Mouse (Mus musculus): Measurements from ENCODE around the gene Itpr1. TPM values are rescaled to one million over a fixed set of nuclear protein-coding genes. Genes with fewer than 3 reads are reported as not detected.

The Itpr1 gene
- polyA plus RNA-seq, 1 experiment from 2014 or later, result 9.0 TPM

DNA sequence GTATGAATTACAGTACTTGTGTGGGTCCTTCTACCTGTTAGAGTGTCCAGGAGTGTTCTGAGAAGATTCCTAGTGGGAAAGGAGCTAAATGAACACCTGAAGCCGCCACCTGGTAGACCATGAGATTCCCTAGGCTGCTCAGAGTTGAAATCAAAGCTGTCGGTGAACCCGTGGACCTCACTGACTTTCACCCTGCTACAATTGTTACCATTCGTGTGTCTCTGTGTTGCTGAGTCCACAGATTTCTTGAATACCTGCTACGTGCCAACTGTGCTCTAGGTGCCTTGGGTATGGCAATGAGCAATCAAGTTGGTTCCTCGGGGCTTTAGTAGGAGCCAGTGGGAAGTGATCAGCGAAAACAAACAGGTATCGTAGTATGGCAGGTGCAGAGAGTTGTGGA is 3.9 kb downstream of the Itpr1 start:
- Histone ChIP-seq H3K36me3 (no peaks in the 10 kb centered on the region), H3K4me3 (replicated peaks) (no peak overlapping the region), H3K9ac (no peak overlapping the region), H3K9me3 (no peaks in the 10 kb centered on the region), H3K4me2 (replicated peaks) (no peak overlapping the region), H3K4me1 (replicated peaks) (peaks cover 8% of the 10 kb centered on the region; the same call in 1 of the 2 replicates), H3K27ac (no peak overlapping the region), H3K27me3 (replicated peaks) (no peaks in the 10 kb centered on the region)
- 92% methylated on average over 8 of the region's 8 CpGs for whole genome bisulfite sequencing
- ATAC-seq, result no peak

DNA sequence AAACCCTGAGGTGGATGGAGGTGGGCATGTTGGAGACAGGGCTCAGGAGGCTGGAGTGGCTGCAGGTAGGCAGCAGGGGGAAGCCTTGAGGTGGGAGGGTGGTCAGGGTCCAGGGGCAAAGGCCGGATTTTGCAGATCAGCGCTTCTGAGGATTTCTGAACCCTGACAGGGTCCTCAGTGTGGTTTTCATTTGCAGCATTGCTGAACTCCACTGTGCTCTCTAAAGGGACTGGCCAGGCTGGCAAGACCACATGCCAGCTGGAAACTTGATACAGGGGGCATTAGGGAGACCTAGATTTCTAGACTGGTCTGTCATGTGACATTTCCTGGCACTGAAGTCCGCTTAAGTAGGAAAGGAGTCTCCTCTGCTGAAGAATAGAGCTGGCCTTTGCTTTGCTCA is 5.1 kb downstream of the Itpr1 start:
- Histone ChIP-seq H3K27me3 (replicated peaks) (no peaks in the 10 kb centered on the region), H3K4me2 (replicated peaks) (no peak overlapping the region), H3K4me3 (replicated peaks) (no peak overlapping the region), H3K27ac (no peak overlapping the region), H3K36me3 (no peaks in the 10 kb centered on the region), H3K9ac (no peak overlapping the region), H3K9me3 (no peaks in the 10 kb centered on the region), H3K4me1 (replicated peaks) (peaks cover 9% of the 10 kb centered on the region; the same call in 1 of the 2 replicates)
- WGBS, result 86% methylated on average over 3 of the region's 3 CpGs
- no peak for ATAC-seq

DNA sequence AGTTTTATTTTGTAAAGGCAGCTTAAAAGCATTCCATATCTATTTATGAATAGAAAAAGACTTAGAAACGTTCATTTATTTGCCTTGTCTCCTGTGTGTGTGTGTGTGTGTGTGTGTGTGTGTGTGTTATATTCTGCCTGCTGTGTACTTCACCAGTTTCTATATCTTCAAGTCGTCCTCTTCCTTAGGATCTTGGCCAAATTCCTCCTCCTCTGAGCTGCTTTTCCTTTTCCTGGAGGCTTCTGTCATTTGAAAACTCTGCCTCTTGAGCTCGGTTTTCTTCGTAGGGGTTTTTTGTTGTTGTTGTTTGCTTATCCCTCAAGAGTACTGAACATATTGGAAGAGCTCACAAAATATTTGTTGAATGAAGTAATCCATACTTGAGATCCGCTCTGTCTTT is 9.5 kb downstream of the Itpr1 start:
- Histone ChIP-seq H3K36me3 (no peaks in the 10 kb centered on the region), H3K9ac (no peak overlapping the region), H3K4me3 (replicated peaks) (no peak overlapping the region), H3K9me3 (no peaks in the 10 kb centered on the region), H3K27me3 (replicated peaks) (no peaks in the 10 kb centered on the region), H3K4me2 (replicated peaks) (no peak overlapping the region), H3K27ac (no peak overlapping the region), H3K4me1 (replicated peaks) (peaks cover 5% of the 10 kb centered on the region; the same call in 1 of the 2 replicates)
- 49% methylated on average over 5 of the region's 5 CpGs for WGBS
- ATAC-seq, result no peak

DNA sequence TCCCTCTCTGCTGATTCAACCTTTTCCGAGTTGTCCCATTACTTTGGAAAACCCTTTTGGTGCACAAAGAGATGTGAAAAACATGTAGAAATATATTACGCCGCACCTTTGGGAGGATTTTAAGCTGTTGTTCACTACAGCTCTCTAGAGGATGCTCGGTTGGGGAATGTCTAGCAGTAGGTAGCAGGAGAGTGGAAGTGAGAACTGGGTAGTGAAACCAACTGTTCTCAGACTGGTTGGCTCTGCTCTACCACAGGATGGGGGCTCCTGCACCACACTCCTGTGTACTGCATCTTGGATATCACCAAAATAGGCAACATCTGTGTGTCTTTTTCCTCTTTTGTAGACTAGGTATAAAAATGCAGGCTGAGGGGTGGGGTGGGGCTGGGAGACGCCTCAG is 10.0 kb downstream of the Itpr1 start:
- no peak for ATAC-seq
- Histone ChIP-seq H3K9me3 (no peaks in the 10 kb centered on the region), H3K36me3 (no peaks in the 10 kb centered on the region), H3K4me1 (replicated peaks) (peaks cover 5% of the 10 kb centered on the region; the same call in 1 of the 2 replicates), H3K4me3 (replicated peaks) (no peak overlapping the region), H3K9ac (no peak overlapping the region), H3K4me2 (replicated peaks) (no peak overlapping the region), H3K27ac (no peak overlapping the region), H3K27me3 (replicated peaks) (no peaks in the 10 kb centered on the region)
- WGBS, result 87% methylated on average over 5 of the region's 5 CpGs

DNA sequence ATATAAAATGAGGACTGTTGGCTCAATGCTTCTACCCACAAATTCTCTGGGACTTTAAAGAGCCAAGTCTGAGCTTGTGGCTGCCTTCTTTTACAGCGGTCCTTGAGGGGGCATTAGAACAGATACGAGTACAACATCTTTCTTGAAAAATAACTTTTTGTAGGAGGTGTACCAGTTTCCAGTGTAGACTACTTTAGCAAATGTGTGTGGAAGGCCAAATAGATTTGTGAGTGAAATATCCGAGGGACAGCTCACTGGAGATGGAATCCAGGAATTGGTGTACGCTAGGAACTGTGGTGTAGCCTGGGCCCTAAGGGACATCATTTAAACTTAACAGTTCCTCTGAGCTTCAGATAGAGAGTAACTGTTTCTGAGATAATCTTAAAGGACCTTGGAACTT is 11.5 kb downstream of the Itpr1 start:
- no peak overlapping the region for H3K4me3 ChIP-seq (replicated peaks)
- H3K27ac ChIP-seq, result no peak overlapping the region
- no peaks in the 10 kb centered on the region for H3K9me3 ChIP-seq
- H3K36me3 ChIP-seq, result no peaks in the 10 kb centered on the region
- H3K4me2 ChIP-seq (replicated peaks), result no peak overlapping the region
- WGBS, result 92% methylated on average over 4 of the region's 4 CpGs
- no peak overlapping the region for H3K9ac ChIP-seq
- H3K4me1 ChIP-seq (replicated peaks), result peaks cover 5% of the 10 kb centered on the region; the same call in 1 of the 2 replicates
- ATAC-seq, result no peak
- H3K27me3 ChIP-seq (replicated peaks), result no peaks in the 10 kb centered on the region

DNA sequence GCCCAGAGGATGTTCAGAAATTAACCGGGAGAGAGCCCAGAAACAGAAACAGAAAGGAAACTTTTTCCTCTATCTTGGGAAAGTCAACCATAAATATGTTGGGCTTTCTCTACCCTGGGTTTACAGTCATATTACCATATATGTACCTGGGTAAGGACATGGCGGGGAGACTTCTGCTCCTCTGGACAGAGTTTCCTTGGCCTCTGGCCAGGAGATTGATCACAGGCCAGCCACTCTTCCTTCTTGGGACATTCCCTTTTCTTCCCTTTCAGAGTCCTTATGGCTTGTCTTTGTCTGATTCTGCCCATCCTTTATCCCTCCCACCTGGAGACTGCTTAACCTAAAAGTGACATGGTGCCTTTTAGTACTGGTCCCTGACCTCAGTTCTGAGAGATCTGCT is 12.1 kb downstream of the Itpr1 start:
- H3K4me2 ChIP-seq (replicated peaks), result no peak overlapping the region
- no peak overlapping the region for H3K9ac ChIP-seq
- H3K9me3 ChIP-seq, result no peaks in the 10 kb centered on the region
- H3K4me3 ChIP-seq (replicated peaks), result no peak overlapping the region
- 59% methylated on average over 2 of the region's 2 CpGs for WGBS
- H3K36me3 ChIP-seq, result no peaks in the 10 kb centered on the region
- H3K27ac ChIP-seq, result no peak overlapping the region
- H3K4me1 ChIP-seq (replicated peaks), result peaks cover 5% of the 10 kb centered on the region; the same call in 1 of the 2 replicates
- no peaks in the 10 kb centered on the region for H3K27me3 ChIP-seq (replicated peaks)
- no peak for ATAC-seq

DNA sequence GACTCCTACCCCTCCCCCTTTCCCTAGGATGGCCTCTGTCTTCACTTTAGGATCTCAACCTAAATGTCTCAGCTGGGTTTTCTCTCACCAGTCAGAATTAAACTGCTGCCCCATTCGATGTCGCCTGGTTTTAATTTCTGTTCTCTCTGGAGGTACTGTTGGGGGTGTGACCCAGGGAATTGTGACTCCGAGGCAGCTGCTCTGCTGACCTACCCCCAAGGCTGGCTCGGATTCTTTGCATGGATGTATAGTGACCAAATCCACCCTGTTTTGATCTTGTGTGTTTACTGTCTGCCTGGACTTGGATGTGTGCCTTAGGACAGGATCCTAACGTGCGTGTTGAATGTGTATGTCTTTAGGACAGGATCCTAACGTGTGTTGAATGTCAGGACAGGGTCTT is 13.3 kb downstream of the Itpr1 start:
- H3K36me3 ChIP-seq, result no peaks in the 10 kb centered on the region
- no peak overlapping the region for H3K4me3 ChIP-seq (replicated peaks)
- 70% methylated on average over 7 of the region's 7 CpGs for WGBS
- no peaks in the 10 kb centered on the region for H3K27me3 ChIP-seq (replicated peaks)
- H3K4me1 ChIP-seq (replicated peaks), result peaks cover 5% of the 10 kb centered on the region; the same call in 1 of the 2 replicates
- no peak overlapping the region for H3K4me2 ChIP-seq (replicated peaks)
- no peaks in the 10 kb centered on the region for H3K9me3 ChIP-seq
- no peak overlapping the region for H3K9ac ChIP-seq
- no peak for ATAC-seq
- H3K27ac ChIP-seq, result no peak overlapping the region

DNA sequence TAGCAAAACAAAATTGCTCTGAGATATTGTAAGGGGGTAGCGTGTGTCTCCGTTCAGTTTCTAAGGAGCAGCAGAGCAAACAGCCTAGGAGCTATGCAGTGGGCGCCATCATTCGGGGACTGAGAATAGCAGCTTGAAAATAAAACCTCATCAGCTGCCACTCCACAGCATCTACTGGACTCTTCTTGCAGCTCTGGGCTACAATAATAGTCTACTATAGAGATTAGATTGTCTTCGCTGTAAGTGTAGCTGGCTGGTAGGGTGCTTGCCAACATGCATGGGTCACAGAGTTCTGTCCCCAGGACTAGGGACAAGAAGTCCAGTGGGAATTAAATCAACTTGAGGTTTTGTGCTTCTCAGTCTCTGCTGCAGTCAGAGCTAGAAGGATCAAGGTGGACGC is 14.6 kb downstream of the Itpr1 start:
- H3K9me3 ChIP-seq, result no peaks in the 10 kb centered on the region
- H3K4me3 ChIP-seq (replicated peaks), result no peak overlapping the region
- ATAC-seq, result no peak
- H3K27ac ChIP-seq, result no peak overlapping the region
- no peaks in the 10 kb centered on the region for H3K4me1 ChIP-seq (replicated peaks)
- no peaks in the 10 kb centered on the region for H3K27me3 ChIP-seq (replicated peaks)
- H3K36me3 ChIP-seq, result no peaks in the 10 kb centered on the region
- H3K4me2 ChIP-seq (replicated peaks), result no peak overlapping the region
- no peak overlapping the region for H3K9ac ChIP-seq
- WGBS, result 90% methylated on average over 6 of the region's 6 CpGs

DNA sequence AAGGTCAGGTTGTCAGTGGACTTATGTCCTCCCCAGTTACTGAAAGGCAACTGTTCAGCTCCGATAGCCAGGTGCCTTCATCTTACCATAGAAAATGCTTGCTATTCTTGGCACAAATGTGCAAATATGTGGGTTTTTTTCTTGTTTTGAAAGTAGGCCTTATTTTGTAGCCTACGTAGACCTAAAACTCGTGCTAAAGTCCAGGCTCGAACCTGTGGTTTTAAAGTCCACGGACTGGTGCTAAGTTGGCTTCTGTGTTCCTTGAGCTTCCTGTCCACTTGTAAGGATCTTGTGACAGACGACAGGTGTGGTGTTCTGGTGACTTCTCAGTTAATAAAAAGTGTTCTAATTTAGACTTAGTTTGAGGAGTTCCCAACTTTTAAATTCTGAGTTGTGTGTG is 15.2 kb downstream of the Itpr1 start:
- H3K27me3 ChIP-seq (replicated peaks), result no peaks in the 10 kb centered on the region
- no peaks in the 10 kb centered on the region for H3K36me3 ChIP-seq
- H3K27ac ChIP-seq, result no peak overlapping the region
- no peak overlapping the region for H3K4me2 ChIP-seq (replicated peaks)
- no peak overlapping the region for H3K4me3 ChIP-seq (replicated peaks)
- peaks cover 2% of the 10 kb centered on the region; the same call in 1 of the 2 replicates for H3K4me1 ChIP-seq (replicated peaks)
- 71% methylated on average over 6 of the region's 6 CpGs for WGBS
- no peaks in the 10 kb centered on the region for H3K9me3 ChIP-seq
- ATAC-seq, result no peak
- H3K9ac ChIP-seq, result no peak overlapping the region

DNA sequence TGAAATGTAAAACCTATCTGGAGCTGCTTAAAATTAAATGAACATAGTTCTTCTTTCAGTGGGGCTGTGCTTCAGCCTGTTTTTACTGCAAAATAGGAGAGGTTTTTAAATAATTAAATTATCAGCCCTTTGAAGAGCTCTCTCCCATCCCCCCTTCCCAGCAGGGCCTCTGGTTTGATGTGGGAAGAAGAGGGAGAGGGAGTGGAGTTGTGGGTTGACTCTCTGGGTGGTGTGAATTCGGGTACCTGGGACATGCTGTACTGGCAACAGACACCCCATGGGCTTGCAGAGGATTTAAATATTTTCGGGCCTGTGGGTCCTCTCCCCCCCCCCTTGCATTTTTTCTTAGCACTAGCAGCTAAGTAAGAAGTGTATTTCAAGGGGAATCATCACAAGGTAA is 15.7 kb downstream of the Itpr1 start:
- Histone ChIP-seq H3K9ac (no peak overlapping the region), H3K36me3 (no peaks in the 10 kb centered on the region), H3K4me2 (replicated peaks) (no peak overlapping the region), H3K4me3 (replicated peaks) (no peak overlapping the region), H3K27ac (no peak overlapping the region), H3K27me3 (replicated peaks) (no peaks in the 10 kb centered on the region), H3K4me1 (replicated peaks) (peaks cover 7% of the 10 kb centered on the region; the same call in 1 of the 2 replicates), H3K9me3 (no peaks in the 10 kb centered on the region)
- no peak for ATAC-seq
- 24% methylated on average over 2 of the region's 2 CpGs for WGBS

DNA sequence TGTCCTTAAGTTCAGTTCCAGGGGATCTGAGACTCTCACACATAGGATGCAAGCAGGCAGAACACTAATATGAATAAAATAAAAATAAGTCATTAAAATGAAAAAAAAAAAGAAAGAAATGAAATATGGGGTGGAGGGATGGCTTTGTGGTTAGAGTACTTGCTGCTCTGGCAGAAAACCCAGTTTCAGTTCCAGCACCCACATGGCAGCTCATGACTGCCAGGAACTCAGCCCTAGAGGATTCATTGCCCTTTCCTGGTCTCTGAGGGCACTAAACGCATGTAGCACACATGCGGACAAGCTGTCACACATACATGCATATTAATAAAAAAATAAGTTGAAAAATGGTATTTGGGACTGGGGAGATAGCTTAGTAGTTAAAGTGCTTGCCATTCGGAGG is 17.7 kb downstream of the Itpr1 start:
- no peaks in the 10 kb centered on the region for H3K9me3 ChIP-seq
- H3K9ac ChIP-seq, result no peak overlapping the region
- ATAC-seq, result no peak
- 87% methylated on average over 3 of the region's 3 CpGs for WGBS
- H3K4me2 ChIP-seq (replicated peaks), result no peak overlapping the region
- H3K4me3 ChIP-seq (replicated peaks), result no peak overlapping the region
- H3K27me3 ChIP-seq (replicated peaks), result no peaks in the 10 kb centered on the region
- H3K4me1 ChIP-seq (replicated peaks), result peaks cover 15% of the 10 kb centered on the region; the same call in 1 of the 2 replicates
- H3K27ac ChIP-seq, result no peak overlapping the region
- H3K36me3 ChIP-seq, result no peaks in the 10 kb centered on the region

DNA sequence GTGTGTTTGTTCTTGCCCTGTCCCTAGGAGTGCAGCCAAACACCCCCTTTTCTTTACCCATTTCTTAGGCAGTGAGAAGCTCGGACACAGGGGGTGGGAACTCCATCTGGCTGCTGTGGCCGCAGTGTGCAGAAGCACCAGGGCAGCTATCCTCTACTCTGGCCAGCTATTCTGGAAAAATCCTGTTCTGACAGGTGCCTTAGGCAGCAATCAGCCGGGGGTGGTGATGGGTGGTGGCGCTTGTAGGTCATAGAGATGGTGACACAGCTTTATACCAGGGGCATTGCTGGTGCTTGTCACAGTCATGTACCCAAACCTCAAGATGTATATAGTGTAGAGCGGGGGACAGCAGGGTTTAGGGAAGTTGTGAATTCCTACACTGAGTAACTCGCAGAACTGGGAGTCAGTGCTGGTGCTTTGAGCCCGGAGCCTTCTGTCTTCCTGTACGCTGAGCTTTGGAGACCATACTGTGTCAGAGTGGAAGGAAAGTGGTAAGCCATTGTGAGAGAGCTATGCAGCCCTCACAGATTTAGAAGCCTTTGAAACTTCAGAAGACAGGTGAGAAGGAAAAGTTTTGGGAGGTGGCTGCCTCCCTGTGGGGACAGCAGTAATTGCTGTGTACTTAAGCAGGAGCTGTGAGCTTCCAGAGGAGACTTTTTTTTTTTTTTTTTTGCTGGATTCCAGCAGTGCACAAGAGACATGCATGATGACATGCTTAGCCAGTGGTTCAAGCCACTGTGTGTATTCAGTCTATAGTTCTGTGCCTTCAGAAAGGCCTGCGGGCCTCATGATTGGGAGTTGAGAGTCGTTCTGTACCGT is 19.2 kb downstream of the Itpr1 start:
- Histone ChIP-seq H3K4me1 (replicated peaks) (peaks cover 22% of the 10 kb centered on the region), H3K9me3 (no peaks in the 10 kb centered on the region), H3K36me3 (no peaks in the 10 kb centered on the region), H3K27me3 (replicated peaks) (no peaks in the 10 kb centered on the region), H3K27ac (no peak overlapping the region), H3K4me3 (replicated peaks) (no peak overlapping the region), H3K9ac (no peak overlapping the region), H3K4me2 (replicated peaks) (no peak overlapping the region)
- 76% methylated on average over 11 of the region's 11 CpGs for WGBS
- ATAC-seq, result no peak

DNA sequence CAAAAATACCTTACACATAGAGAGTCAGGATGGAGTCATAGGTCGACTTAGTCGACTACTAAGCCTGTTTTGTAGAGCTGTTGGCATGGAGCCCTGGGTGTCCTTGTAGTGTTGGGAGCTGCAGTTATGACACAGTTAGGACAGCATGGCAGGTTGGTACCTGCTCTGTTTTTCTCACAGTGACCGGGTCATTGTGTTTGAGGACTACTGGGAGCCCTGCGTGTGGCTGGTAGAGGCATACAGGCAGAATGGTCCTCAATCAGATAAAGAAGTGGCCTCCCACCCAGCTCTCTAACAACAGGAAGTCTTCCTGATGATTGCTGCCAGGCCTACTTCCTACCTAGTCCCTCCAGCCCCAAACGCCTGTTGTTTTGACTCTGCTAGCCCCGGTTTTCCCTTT is 20.2 kb downstream of the Itpr1 start:
- Histone ChIP-seq H3K36me3 (no peaks in the 10 kb centered on the region), H3K4me1 (replicated peaks) (peaks cover 22% of the 10 kb centered on the region), H3K27ac (no peak overlapping the region), H3K9ac (no peak overlapping the region), H3K4me3 (replicated peaks) (no peak overlapping the region), H3K4me2 (replicated peaks) (no peak overlapping the region), H3K27me3 (replicated peaks) (no peaks in the 10 kb centered on the region), H3K9me3 (no peaks in the 10 kb centered on the region)
- 36% methylated on average over 6 of the region's 6 CpGs for WGBS
- ATAC-seq, result peak; percentile 29; the same call in 1 of the 2 replicates

All from intestine, embryonic 15.5 days (tissue).